Mouse (Mus musculus) inflammation-experienced regulatory T-cells, adult 6 months (primary cell): ENCODE measurements around the gene Cd79b. TPM values are rescaled to one million over a fixed set of nuclear protein-coding genes. Genes with fewer than 3 reads are reported as not detected.
"Not testable (repeated sequence)": the region's sequence is repeated elsewhere in the genome, so short reads cannot be mapped to it uniquely, and the experiment has no call there.

ENCODE experiments used
- ATAC-seq: one replicate; pipeline ENCODE4 v1.8.0; 2017
- polyA plus RNA-seq, 3 experiments: library from polyadenylated mRNA; unstranded; fragments of 100-300 nt; shearing (Covaris generic); gene quantifications; one replicate each; pipeline ENCODE4 v1.2.1; 2017

The Cd79b gene
- 10 to 100 TPM; 29.4 to 76.0 (median 49.1) TPM for polyA plus RNA-seq

GRCm38 (mm10) chr11:106314333-106314812 lies at the start of gene Cd79b:
Gene Cd79b, minus strand, starts transcription at chr11:106314762.
- no peak for ATAC-seq

GRCm38 (mm10) chr11:106359350-106359749 lies 44.8 kb upstream of the Cd79b start:
- ATAC-seq: no peak

GRCm38 (mm10) chr11:106355382-106356128 lies 41.0 kb upstream of the Cd79b start:
- ATAC-seq: no peak

GRCm38 (mm10) chr11:106354181-106354580 lies 39.6 kb upstream of the Cd79b start:
- no peak for ATAC-seq

GRCm38 (mm10) chr11:106353188-106353587 lies 38.6 kb upstream of the Cd79b start, which contains the start of gene Scn4a:
Gene Scn4a, minus strand, starts transcription at chr11:106353288.
- ATAC-seq: no peak

GRCm38 (mm10) chr11:106351941-106352340 lies 37.4 kb upstream of the Cd79b start:
- ATAC-seq: peak; percentile 97

- ATAC-seq: no peak
Observed at GRCm38 (mm10) chr11:106351253-106351652, 36.7 kb upstream of the Cd79b start.

- ATAC-seq: no peak
Observed at GRCm38 (mm10) chr11:106350853-106351252, 36.3 kb upstream of the Cd79b start.

- no peak for ATAC-seq
Observed at GRCm38 (mm10) chr11:106349772-106350171, 35.2 kb upstream of the Cd79b start.

- no peak for ATAC-seq
Observed at GRCm38 (mm10) chr11:106344910-106345309, 30.3 kb upstream of the Cd79b start.

- no peak for ATAC-seq
Observed at GRCm38 (mm10) chr11:106340990-106341520, 26.5 kb upstream of the Cd79b start.

- ATAC-seq: not testable (repeated sequence)
Observed at GRCm38 (mm10) chr11:106339323-106339722, 24.8 kb upstream of the Cd79b start.

GRCm38 (mm10) chr11:106338870-106339269 lies 24.3 kb upstream of the Cd79b start:
- no peak for ATAC-seq

- ATAC-seq: no peak
Observed at GRCm38 (mm10) chr11:106338029-106338428, 23.5 kb upstream of the Cd79b start.

GRCm38 (mm10) chr11:106334066-106334465 lies 19.5 kb upstream of the Cd79b start:
- ATAC-seq: no peak

- ATAC-seq: no peak
Observed at GRCm38 (mm10) chr11:106332458-106332857, 17.9 kb upstream of the Cd79b start.

GRCm38 (mm10) chr11:106329682-106330081 lies 15.1 kb upstream of the Cd79b start:
- peak; percentile 74 for ATAC-seq

- no peak for ATAC-seq
Observed at GRCm38 (mm10) chr11:106329128-106329527, 14.6 kb upstream of the Cd79b start.

- no peak for ATAC-seq
Observed at GRCm38 (mm10) chr11:106328521-106328920, 14.0 kb upstream of the Cd79b start.

- ATAC-seq: no peak
Observed at GRCm38 (mm10) chr11:106326475-106326874, 11.9 kb upstream of the Cd79b start.

- ATAC-seq: peak; percentile 70
Observed at GRCm38 (mm10) chr11:106325566-106326206, 11.1 kb upstream of the Cd79b start.

GRCm38 (mm10) chr11:106324858-106325257 lies 10.3 kb upstream of the Cd79b start:
- ATAC-seq: no peak
